Mouse (Mus musculus): ENCODE data around the gene Timp2.

DNA sequence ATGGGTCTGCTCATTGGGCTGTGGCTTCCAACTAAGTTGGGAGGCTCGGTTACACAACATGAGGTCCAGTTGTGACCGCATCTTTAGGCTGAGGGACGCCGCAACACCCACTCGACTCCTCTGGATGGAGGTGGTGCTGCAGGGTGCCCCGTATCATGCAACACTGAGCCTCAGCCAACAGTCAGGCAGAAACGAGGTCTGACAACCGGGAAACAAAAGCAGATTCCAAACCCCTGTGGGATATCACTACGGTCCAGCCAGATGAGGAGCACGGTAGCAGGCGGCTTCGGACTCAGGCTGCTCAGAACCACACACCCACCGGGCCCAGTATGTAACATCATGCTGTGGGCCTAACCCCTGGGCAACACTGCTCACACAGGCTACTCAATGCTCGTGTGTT is 25.2 kb downstream of the Timp2 start:
- TF ChIP-seq POLR2A (IDR thresholded peaks at IDR 0.05; ENCODE audit: borderline replicate concordance, control insufficient read depth, low read depth, low read length) = no peak
- no peak for TF ChIP-seq CTCF (IDR thresholded peaks at IDR 0.05; ENCODE audit: control insufficient read depth, insufficient read depth, low read length)
